Mouse (Mus musculus) embryonic fibroblast, embryonic 13.5 days (primary cell): ENCODE data around the gene Ank3. TPM values are rescaled to one million over a fixed set of nuclear protein-coding genes. Genes with fewer than 3 reads are reported as not detected.

Source experiments
- H3K27ac ChIP-seq: 2 replicates; pipeline ENCODE4 v1.5.1; 2012; ENCODE audit warnings: low read length, control low read depth, inconsistent platforms; ENCODE audit not compliant: insufficient read depth
- H3K4me1 ChIP-seq: 2 replicates; pipeline ENCODE4 v1.6.1; 2011; ENCODE audit warnings: low read length; ENCODE audit not compliant: control insufficient read depth, insufficient read depth
- H3K4me3 ChIP-seq: 2 replicates; pipeline ENCODE4 v1.5.1; 2011; ENCODE audit warnings: mild to moderate bottlenecking, control low read depth, low read length; ENCODE audit not compliant: insufficient read depth
- CTCF ChIP-seq: IDR thresholded peaks from 2 replicates; pipeline ENCODE4 v1.5.1; 2011; ENCODE audit warnings: mild to moderate bottlenecking, control low read depth, low read length, moderate library complexity, borderline replicate concordance; ENCODE audit not compliant: insufficient read depth
- POLR2A ChIP-seq: IDR thresholded peaks from 2 replicates; pipeline ENCODE4 v1.6.1; 2011; ENCODE audit warnings: low read depth, mild to moderate bottlenecking, control low read depth, low read length, moderate library complexity
- polyA plus RNA-seq: library from polyadenylated mRNA; stranded (reverse); fragments of >200 nt; gene quantifications from 2 replicates; pipeline ENCODE4 v1.2.4, GENCODE M21; 2011; ENCODE audit warnings: low read depth; ENCODE audit not compliant: missing spikeins, insufficient read length

The Ank3 gene
- polyA plus RNA-seq, 1 experiment, result 21.6 TPM

DNA sequence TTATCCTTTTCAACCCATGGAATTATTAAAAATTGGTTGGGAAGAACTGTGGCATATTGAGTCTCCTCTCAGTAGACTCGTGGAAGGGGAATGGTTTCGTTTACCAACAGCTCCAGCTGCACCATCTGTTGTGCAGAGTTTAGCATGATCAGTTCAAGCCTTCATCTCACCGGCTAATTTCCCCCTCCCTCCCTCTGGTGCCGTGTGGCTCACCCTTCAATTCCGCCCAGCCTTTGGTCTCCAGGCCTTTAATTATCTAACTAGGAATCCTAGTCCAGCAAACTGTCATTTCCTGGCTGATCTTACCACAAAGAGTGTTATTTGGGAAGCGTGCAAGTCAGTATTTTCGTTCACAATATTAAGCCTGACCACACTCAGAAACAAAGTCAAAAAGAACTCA is 393.4 kb downstream of the Ank3 start:
- no peak for TF ChIP-seq POLR2A
- no peak for TF ChIP-seq CTCF
- Histone ChIP-seq H3K27ac (no peak overlapping the region), H3K4me1 (no peaks in the 10 kb centered on the region), H3K4me3 (no peak overlapping the region)

DNA sequence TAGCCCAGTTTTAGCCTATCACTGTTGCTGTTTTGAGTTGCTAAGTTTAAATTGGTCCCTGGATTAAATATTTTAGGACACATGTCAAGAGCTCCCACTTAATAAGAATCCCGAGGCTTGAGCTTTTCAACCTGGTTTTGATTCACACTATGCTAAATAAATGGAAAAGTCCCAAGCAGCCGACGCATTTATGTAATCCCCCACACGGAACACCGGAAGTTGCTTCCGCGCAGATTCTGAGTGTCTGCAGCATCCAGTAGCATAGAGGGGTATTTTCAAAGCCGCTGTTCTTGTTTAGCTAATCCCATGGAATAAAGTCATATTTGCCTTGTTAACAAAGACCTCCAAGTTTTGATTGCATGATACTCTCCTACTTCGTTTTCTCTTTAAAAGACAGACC is 393.8 kb downstream of the Ank3 start:
- Histone ChIP-seq H3K4me3 (no peak overlapping the region), H3K27ac (no peak overlapping the region), H3K4me1 (no peaks in the 10 kb centered on the region)
- TF ChIP-seq POLR2A (no peak), CTCF (no peak)

DNA sequence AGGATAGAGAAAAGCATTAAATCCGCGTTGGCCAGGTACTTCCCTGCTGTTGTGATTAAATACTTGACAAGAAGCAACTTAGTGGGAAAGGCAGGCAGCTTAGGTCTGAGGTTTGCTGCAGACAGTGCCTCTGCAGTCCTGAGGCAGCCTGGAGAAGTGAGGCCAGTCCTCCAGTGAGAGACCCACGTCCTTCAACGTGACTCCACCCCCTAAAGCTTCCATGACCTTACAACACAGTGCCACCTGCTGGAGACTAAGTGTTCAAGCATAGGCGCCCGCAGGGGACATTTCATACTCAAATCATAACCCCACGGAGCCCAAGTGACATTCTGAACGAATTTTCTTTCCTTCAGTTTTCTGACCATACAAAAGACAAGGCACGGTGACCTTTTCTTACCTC is 394.5 kb downstream of the Ank3 start:
- no peaks in the 10 kb centered on the region for H3K4me1 ChIP-seq
- no peak overlapping the region for H3K4me3 ChIP-seq
- H3K27ac ChIP-seq, result no peak overlapping the region
- TF ChIP-seq POLR2A (no peak), CTCF (peak; percentile 27; the same call in 1 of the 2 replicates)

DNA sequence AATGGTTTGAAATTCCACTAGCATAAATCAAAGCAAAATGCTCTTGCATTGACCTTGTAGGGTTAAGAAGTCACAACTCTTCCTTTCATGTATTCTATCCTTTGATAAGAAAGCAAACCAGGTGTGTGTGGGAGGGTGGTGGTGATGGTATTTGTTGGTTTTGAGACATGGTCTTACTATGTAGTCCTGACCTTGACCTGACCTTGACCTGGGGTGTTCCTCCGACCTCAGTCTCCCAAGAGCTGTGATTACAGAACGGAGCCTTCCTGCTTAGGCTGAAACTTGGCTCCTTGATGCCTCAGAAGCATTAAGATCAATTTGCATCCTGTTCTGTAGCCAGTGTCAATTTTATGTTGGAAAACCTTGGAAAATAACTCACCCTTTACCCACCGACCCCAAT is 397.1 kb downstream of the Ank3 start:
- no peaks in the 10 kb centered on the region for H3K4me1 ChIP-seq
- H3K4me3 ChIP-seq, result no peak overlapping the region
- no peak overlapping the region for H3K27ac ChIP-seq
- no peak for TF ChIP-seq CTCF
- TF ChIP-seq POLR2A, result no peak

DNA sequence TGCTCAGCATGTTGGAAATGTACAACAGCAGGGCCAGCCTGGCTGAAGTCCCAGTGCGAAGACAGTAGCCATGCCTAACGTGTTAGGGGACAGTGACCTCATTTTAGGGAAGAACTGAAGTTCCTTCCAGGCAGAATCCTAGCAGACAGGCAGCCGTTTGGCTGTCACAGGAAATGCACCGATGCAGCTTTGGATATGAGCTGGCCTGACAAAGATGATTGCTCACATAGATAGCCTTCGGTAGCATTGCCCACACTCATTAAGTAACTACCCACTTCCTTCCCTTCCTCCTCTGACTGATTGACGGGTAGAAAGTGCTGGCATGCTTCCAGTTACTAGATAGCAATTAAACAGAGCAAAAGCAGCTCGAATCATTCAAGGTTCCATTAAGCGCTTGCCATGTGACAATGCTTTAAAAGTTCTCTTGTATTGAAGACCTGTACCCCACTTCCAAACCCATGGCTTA is 397.9 kb downstream of the Ank3 start:
- no peak overlapping the region for H3K4me3 ChIP-seq
- H3K4me1 ChIP-seq, result no peaks in the 10 kb centered on the region
- H3K27ac ChIP-seq, result no peak overlapping the region
- TF ChIP-seq CTCF, result no peak
- no peak for TF ChIP-seq POLR2A

DNA sequence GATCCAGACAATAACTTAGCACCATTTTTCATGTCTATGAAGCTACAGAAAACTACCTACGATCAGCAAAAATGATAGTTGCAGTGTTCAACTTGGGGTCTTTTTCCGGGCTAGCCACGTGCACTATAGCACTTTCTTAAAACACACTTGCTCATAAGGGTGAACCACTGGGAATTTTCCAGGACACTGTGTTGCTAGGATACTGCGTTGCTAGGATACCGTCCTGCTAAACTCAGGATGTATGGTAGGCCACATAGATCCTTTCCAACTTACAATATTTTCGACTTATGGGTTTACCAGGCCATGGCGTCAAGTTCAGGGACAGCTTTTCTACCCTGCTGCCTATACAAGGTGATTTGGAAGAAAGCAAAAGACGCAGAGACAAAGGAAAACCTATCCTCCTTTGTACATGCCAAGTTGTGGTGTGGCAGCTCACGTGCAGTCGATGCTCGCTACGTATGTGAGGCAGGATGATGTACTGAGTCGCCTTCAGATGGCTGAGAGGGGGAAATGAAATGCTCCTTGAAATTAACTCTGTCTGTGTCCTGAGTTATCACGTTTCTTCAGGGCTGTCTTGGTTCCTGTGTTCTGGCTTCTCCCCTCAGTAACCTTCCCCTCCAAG is 404.7 kb downstream of the Ank3 start:
- Histone ChIP-seq H3K4me1 (no peaks in the 10 kb centered on the region), H3K4me3 (no peak overlapping the region), H3K27ac (no peak overlapping the region)
- TF ChIP-seq POLR2A, result no peak
- TF ChIP-seq CTCF, result no peak

DNA sequence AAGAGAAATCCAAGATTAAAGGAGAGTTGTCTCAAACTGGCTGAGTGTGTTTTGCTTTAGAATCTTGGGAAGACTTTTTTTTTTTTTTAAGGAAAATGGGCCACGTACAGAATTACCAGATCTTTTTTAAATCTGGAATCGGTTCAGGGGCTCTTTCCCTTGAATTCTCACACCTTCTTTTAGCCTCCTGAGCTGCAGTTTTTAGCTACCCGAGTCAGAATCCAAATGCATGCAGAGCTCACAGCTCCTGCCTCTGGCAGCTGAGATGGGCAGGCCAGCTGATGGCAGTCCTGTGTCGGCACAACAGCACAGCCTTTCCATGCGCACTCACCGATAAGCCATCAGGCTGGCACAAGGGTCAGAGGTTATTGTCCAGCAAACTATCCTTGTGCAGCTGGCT is 406.0 kb downstream of the Ank3 start:
- no peak overlapping the region for H3K27ac ChIP-seq
- H3K4me1 ChIP-seq, result no peaks in the 10 kb centered on the region
- H3K4me3 ChIP-seq, result no peak overlapping the region
- TF ChIP-seq POLR2A (no peak), CTCF (no peak)

DNA sequence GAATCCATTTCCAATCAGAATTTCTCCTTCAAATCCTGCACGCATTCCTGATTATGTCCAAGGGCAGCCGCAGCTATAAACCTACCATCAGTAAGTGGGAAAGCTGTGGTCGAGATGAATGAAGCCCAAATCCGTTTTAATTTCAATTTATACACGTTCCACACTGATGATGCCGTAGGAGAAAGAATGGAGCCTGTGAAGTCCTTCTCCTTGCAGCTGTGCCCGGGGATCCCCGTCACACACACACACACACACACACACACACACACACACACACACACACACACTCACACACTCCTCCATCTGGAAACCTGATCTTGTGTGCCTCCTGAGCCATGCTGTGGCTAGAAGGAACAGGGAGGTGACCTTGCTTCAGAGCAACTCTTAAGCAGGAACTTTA is 412.2 kb downstream of the Ank3 start:
- no peak overlapping the region for H3K27ac ChIP-seq
- no peak for TF ChIP-seq POLR2A
- no peak for TF ChIP-seq CTCF
- H3K4me3 ChIP-seq, result no peak overlapping the region
- H3K4me1 ChIP-seq, result no peaks in the 10 kb centered on the region; the same call in 1 of the 2 replicates

DNA sequence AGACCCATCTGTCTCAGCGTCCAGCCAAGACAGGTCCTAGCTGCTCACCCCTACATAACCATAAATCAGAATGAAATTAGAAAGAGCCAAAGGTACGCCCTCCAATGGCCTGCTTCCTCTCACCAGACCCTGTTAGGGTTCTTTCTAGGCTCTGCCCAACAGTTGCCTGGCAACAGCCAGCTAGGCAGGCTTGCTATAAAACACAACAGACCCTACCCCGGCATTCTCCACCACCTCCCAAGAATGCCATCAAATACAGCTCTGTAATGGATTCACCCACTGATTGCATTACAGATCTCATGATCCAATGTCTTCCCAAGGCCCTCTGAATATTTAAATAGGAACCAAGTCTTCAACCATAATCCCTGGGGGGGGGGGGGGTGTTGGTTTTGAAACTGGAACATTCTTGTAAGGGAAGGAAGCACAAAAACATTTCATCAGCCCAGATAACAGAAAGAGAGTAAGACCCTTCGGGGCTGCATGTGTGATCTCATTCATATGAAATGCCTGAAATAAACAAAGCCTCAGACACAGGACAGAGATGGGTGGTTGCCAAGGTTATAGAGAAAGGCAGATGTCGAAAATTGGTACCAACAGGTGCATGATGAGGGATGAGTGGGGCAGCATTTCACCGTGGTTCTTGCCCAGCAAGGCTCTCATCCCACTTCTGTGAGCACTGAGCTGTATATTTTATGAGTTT is 415.4 kb downstream of the Ank3 start:
- TF ChIP-seq CTCF (no peak), POLR2A (no peak)
- Histone ChIP-seq H3K4me1 (no peaks in the 10 kb centered on the region; the same call in 1 of the 2 replicates), H3K27ac (no peak overlapping the region), H3K4me3 (no peak overlapping the region)

DNA sequence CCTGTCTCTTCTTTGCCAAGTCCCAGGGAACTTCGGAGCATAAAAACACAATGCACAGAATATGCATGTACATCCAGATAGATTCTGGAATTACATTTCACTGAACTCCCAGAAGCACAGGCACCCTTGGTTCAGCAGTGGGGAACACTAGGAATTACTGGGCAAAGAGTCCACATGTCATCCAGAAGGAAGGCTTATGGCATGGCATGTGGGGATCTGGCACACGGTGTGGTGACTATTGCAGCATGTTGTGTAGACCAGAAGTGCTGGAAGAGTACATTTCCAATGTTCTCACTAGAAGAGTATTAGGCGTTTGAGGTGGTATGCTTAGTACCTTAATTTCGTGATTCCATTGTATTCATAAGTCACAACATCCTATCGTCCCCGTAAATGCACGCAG is 422.7 kb downstream of the Ank3 start:
- no peak overlapping the region for H3K4me3 ChIP-seq
- no peak overlapping the region for H3K27ac ChIP-seq
- no peaks in the 10 kb centered on the region for H3K4me1 ChIP-seq
- TF ChIP-seq CTCF (no peak), POLR2A (no peak)
